Mouse (Mus musculus) spleen, adult 12 weeks (tissue): Measurements from ENCODE around the gene Inhba.
A peak's percentile ranks its signal among the peaks of the same experiment; 100 is the strongest.

Experiments
- DNase-seq: peaks from one replicate; pipeline ENCODE4 v3.0.0; 2022; ENCODE audit warnings: low spot score

The Inhba gene

DNA sequence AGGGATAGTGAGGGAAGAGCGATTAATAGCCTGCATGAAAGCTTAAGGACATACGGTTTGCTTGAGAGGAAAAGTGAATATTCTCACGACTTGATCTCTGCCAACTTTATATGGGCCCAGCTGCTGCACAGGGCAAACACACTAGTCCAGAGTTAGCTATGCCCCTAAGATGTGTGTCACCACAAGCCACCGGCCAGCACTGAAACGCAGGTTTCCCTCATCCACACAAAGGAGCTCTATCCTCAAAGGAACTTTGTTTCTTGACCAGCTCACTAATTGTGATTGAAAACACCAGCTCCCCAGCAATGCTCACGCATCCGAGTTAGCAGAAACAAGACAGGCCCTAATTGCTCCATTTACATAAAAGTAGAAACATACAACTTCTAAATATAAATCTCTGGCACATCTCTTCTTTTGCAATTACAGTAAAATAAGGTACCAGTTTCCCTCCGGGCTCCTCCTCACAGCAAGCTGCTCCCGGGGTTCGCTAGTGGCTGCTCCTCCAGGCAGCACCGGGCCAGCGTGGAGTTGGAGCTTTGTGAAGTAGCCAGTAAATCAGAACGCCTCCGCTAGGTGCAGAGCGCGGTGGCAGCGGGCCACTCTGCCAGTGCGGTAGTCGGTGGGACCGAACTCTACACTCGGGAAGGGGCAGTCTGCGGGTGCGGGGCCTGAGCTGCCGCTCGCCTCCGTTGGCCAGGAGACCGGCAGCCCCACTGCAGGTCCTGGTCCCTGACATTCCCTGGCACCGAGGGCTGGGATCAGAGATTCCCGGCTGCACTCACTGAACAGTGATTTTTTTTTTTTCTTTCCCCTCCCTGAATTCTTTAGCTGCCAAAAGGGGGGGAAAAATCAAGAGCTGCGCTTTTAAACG is at the start of gene Inhba:
Inhba (plus strand) TSS at position 480 of the 871 bp plus-strand sequence.
- no peak for DNase-seq

- no peak for DNase-seq
Measured at GRCm38 (mm10) chr13:15976584-15976983, 35.1 kb upstream of the Inhba start.

GRCm38 (mm10) chr13:15979551-15979950 is 32.1 kb upstream of the Inhba start:
- no peak for DNase-seq

DNA sequence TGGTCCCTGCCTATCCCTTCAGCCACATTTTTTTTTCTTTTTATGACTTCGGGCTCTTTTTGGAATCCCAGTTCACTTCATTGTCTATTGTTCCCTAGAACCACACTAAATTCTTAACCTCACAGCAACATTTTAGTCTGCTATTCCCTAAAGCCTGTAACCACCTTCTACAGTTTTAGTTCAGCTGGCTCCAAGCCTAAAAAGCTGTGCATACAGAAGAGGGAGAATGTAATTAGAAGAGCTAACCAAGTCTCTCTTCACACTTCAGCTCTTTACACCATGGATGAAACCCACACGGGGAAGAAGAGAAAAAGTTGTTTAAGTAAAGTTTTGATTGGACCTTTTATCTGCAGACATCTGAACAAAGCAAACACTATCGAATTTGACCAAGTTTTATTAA is 29.6 kb upstream of the Inhba start:
- DNase-seq, result no peak

DNA sequence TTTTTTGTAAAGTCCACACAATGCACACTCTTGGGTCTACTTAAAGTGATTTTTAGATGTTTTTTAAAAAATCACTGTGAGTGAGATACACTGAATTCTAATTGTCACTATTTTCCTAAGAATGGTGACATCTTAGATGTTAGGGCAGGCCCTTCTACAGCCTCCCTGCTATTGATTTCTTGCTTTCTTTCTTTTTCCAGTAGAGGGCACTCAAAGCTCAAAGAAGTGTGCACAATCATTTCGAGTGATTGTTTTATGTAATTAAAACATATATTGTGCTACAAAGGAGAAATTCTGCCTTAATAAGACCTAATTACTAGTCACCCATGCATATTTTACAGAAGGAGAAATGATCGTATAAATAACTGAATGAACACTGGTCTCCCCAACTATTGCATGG is 25.9 kb upstream of the Inhba start:
- no peak for DNase-seq

DNA sequence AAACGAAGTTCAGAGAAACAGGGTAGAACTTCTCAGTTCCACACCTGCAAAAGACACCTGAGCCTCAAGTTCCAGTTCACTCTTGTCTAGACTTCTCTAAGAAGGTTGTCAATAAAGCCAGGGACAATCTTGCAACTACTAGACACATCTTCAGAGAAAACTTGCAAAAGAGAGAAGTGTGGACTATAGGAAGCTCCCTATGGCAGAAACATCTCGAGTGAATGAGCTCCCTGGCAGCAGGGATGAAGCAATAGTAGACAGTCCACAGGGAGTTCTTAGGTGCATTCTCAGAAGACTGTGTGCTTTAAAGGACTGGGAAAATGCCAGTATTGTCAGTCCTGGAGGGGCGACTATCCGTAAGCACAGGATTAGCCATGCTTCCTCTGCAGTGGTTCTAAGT is 25.5 kb upstream of the Inhba start:
- no peak for DNase-seq

- DNase-seq, result no peak
Measured at GRCm38 (mm10) chr13:15995314-15995713, 16.3 kb upstream of the Inhba start.

DNA sequence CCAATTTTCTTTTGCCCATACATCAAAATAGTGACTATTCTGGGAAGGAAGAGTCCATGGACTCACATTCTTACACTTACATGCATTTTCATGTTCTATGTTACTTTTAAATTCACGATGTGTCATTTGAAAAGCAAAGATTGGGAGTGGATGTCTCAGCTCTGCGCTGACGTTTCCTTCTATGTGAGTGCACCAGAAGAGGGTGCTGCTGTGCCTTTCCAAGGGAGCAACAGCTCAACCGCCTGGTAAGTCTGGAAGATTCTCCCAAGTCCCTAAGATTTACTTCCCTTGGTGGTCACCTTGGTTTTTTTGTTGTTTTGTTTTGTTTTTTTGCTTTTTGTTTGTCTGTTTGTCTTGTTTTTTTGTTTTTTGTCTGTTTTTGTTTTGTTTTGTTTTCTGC is 6.1 kb upstream of the Inhba start:
- no peak for DNase-seq

DNA sequence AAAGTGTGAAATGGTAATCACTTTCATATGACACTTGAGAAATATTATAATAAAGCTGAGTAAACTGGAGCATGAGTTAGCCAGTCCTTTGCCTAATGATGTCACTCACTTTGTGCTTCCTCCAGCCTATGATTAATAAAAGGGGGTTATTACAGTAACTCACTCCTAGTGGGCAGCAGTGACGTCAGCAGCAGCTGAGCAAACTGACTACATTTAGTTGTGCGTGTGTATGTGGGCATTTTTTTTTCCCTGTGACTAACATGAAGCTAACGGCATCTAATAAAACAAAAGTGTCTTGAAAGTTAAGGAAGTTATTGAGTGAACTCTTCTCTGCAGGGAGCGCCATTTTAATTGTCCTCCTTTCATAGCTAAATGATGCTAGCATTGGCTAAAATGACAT is 3.9 kb upstream of the Inhba start:
- DNase-seq, result no peak

DNA sequence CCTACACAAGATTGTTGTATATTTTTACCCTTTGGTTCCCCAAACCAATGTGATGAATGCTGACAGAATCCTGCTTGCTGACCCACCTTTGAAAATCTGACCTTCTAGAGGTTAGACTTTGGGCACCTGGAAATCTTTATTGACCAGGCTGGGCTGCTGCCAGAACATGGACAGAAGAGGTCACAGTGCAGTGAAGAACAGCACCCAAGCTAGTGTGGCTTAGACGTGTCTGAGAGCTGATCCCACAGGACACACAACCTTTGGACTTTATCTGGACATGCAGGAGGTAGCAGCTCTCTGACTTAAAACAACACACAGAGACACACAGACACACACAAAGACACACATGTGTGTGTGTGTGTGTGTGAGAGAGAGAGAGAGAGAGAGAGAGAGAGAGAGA is 3.3 kb upstream of the Inhba start:
- no peak for DNase-seq

- no peak for DNase-seq
Measured at GRCm38 (mm10) chr13:16009766-16010465, 1.7 kb upstream of the Inhba start.

GRCm38 (mm10) chr13:16010586-16010985 is 1.1 kb upstream of the Inhba start:
- DNase-seq, result no peak

DNA sequence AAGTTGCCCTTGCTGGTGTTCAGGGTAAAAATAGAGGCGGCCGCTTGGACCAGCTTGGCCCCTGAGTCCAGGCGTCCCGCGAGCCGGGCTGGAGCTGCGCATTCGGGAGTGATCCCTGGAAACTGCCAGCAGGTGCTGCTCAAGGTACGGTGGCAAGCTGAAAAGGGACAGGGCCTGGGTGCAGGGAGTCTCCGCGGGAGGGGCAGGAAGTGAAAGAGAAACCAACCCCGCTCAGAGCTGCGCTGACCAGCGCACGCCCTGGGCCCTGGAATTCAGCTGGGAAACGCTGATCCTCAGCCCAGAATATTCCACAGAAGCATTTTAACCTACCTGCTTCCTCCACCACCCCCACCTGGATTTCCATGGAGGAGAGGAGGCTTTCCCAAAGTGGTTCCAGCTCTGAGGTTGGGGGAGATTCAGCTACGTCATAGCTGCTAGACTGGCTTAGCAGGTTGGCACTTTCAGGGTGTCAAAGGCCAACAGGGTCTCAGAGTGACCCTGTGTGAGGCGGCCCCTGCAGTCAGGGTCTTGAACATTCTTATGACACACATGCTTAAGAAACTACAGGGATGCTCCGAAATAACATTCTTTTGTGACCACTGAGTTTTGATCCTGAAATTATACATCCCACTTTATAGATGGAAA is 714 bp downstream of the Inhba start:
- peak; percentile 2 for DNase-seq

DNA sequence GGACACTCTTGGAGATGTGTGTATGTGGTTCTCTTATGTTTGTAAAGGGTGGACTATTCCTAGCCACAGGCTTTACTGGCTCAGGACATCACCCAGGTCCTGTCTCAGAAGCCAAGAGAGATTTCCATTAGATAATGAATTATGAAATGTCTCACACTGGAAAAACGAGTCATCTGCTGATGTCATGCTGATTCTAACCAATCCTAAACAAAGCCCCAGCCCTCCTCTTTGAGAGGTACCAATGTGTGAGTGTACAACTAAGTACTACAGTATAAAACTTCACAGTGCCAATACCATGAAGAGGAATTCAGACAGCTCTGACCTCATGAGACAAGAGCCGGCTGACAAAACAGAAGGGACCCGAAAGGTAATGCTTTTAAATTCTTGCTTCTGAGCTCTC is 2.5 kb downstream of the Inhba start:
- no peak for DNase-seq

- DNase-seq, result no peak
Measured at GRCm38 (mm10) chr13:16016506-16016905, 4.9 kb downstream of the Inhba start.

- no peak for DNase-seq
Measured at GRCm38 (mm10) chr13:16017338-16017737, 5.7 kb downstream of the Inhba start.

GRCm38 (mm10) chr13:16017777-16018176 is 6.1 kb downstream of the Inhba start:
- no peak for DNase-seq

GRCm38 (mm10) chr13:16018807-16019510 is 7.3 kb downstream of the Inhba start:
- DNase-seq, result no peak

- no peak for DNase-seq
Measured at GRCm38 (mm10) chr13:16020659-16021058, 9.0 kb downstream of the Inhba start.

DNA sequence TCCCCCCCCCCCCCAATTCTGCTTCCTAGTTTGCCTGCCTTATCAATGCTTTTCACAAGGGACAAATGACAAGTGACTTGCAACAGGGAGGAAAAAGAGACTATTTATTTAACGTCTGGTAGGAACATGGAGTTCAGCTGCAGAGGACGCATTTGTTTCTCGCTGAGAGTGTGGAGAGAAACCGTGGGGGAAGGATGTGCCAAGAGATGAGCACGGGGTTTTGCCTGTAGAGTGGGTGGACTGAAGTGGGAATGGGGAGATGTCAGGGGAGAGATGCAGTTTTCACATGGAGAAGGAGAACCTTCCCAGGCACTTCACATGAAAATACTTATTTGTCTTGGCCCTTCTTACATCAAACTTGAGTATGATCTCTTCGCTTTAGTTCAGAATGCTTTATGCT is 9.5 kb downstream of the Inhba start:
- no peak for DNase-seq

GRCm38 (mm10) chr13:16021849-16022248 is 10.2 kb downstream of the Inhba start:
- DNase-seq, result no peak

DNA sequence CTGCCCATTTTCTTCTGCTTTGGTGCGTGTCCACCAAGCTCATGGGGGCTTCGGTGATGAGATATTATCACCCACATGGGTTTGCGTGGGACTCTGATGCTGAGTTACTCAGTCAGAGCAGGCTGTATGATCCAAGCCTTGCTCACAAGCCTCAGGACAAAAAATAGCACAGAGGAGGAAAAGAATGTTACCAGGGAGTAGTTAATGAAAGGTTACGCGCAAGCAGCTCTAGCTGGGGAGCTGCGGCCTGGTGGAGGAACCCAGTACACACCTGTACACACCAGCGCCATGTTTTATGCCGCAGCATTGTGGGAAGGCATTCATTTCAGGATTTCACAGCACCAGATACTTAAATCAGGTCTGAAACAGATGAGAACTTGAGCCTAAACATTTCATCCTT is 10.9 kb downstream of the Inhba start:
- DNase-seq, result no peak
